Mouse (Mus musculus) ES-E14 (cell line): Measurements from ENCODE around the gene Ifit3b. TPM values are rescaled to one million over a fixed set of nuclear protein-coding genes. Genes with fewer than 3 reads are reported as not detected.

Experiments used
- DNase-seq: peaks from one replicate; pipeline ENCODE4 v3.0.0-alpha.2; 2013; ENCODE audit warnings: low read depth, low spot score
- H3K27ac ChIP-seq: 2 replicates; pipeline ENCODE4 v1.5.1; 2012; ENCODE audit warnings: low read depth, mild to moderate bottlenecking, low read length, moderate library complexity, mixed read lengths; ENCODE audit not compliant: poor library complexity, insufficient read depth, severe bottlenecking
- H3K36me3 ChIP-seq: 2 replicates; pipeline ENCODE4 v1.6.1; 2012; ENCODE audit warnings: mild to moderate bottlenecking, low read length, moderate library complexity, mixed read lengths; ENCODE audit not compliant: control insufficient read depth, poor library complexity, insufficient read depth, severe bottlenecking
- H3K4me1 ChIP-seq, 2 experiments: fragments of 150-350 bp in 1 of 2; sonication (generic) in 1 of 2; 2 replicates each; pipeline ENCODE4 v1.6.1; 2012; ENCODE audit warnings: low read length in 2 of 2, mild to moderate bottlenecking in 1 of 2, mixed read lengths in 1 of 2; ENCODE audit not compliant: control insufficient read depth in 2 of 2, insufficient read depth in 2 of 2, poor library complexity in 1 of 2
- H3K4me3 ChIP-seq, 2 experiments: fragments of 150-350 bp in 1 of 2; sonication (generic) in 1 of 2; 2 replicates each; pipeline ENCODE4 v1.5.1; 2012; ENCODE audit warnings: low read length in 2 of 2, low read depth in 1 of 2, mild to moderate bottlenecking in 1 of 2, mixed read lengths in 1 of 2; ENCODE audit not compliant: insufficient read depth in 1 of 2, poor library complexity in 1 of 2, severe bottlenecking in 1 of 2
- H3K9ac ChIP-seq: 2 replicates; pipeline ENCODE4 v1.6.1; 2012; ENCODE audit warnings: low read depth, mild to moderate bottlenecking, low read length, mixed read lengths; ENCODE audit not compliant: poor library complexity, insufficient read depth, severe bottlenecking
- H3K9me3 ChIP-seq: fragments of 150-350 bp; sonication (generic); 2 replicates; pipeline ENCODE4 v1.6.1; 2012; ENCODE audit warnings: low read depth, mild to moderate bottlenecking, low read length; ENCODE audit not compliant: control insufficient read depth, insufficient read depth
- CHD2 ChIP-seq: IDR thresholded peaks from 2 replicates; pipeline ENCODE4 v1.6.1; 2014; ENCODE audit warnings: mild to moderate bottlenecking, low read depth, low read length, inconsistent platforms
- HCFC1 ChIP-seq: IDR thresholded peaks from 2 replicates; pipeline ENCODE4 v1.6.1; 2012; ENCODE audit warnings: low read length, inconsistent platforms, borderline replicate concordance; ENCODE audit not compliant: insufficient read depth
- MAFK ChIP-seq: IDR thresholded peaks from 2 replicates; pipeline ENCODE4 v1.6.1; 2014; ENCODE audit warnings: mild to moderate bottlenecking, low read depth, low read length, inconsistent platforms; ENCODE audit not compliant: insufficient read depth
- ZC3H11A ChIP-seq: IDR thresholded peaks from 2 replicates; pipeline ENCODE4 v1.6.1; 2012; ENCODE audit warnings: low read depth, mild to moderate bottlenecking, inconsistent platforms, low read length, borderline replicate concordance
- ZNF384 ChIP-seq: IDR thresholded peaks from 2 replicates; pipeline ENCODE4 v1.6.1; 2012; ENCODE audit warnings: low read depth, low read length, inconsistent platforms
- in situ Hi-C, 2 experiments: fragments of 600-800 bp; cut with MboI; formaldehyde crosslinking; loops; one replicate each; pipeline ENCODE4 v1.15.1; 2025; ENCODE audit warnings: low sequenced_read_pairs in 2 of 2, inconsistent platforms in 1 of 2; ENCODE audit not compliant: unreplicated experiment in 2 of 2
- total RNA-seq: library from RNA; depleted of rRNA; stranded (reverse); fragments of 300-350 nt; gene quantifications from 2 replicates; pipeline ENCODE4 v1.2.3, GENCODE M21; 2012; rRNA removed

Ifit3b gene
- total RNA-seq, 1 experiment = not detected

DNA sequence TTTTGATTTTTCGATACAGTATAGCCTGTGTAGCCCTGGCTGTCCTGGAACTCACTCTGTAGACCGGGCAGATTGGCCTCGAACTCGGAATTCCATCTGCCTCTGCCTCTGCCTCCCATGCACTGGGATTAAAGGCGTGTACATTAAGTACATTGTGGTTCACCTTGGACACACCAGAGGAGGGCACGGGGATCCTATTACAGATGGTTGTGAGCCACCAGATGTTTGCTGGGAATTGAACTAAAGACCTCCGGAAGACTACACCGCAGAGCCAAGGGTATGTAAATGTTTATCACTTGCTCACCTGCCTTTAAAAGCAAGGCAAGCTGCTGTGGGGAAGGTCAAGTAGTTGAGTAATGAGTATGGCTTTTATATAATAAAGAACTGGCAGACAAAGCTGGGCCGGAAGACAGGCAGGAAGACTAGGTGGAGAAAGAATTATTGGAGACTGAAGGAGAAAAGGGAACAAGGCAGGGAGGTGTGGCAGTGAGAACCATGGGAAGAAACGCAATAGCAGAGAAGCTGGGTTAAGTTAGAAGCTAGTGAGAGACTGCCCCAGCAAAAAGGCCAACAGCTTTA, 47.5 kb downstream of the Ifit3b start:
- Histone ChIP-seq H3K4me3 (no peak overlapping the region), H3K4me1 (peaks cover 15 to 18% of the 10 kb centered on the region in 2 experiments), H3K9ac (no peak overlapping the region), H3K9me3 (no peaks in the 10 kb centered on the region), H3K27ac (peak overlapping the region; percentile 45; the same call in 1 of the 2 replicates), H3K36me3 (no peaks in the 10 kb centered on the region)
- DNase-seq = peak; percentile 51
- in situ Hi-C loops = loop anchor here in 1 of 2 experiments (25.0 kb wide), 1 partner anchor 318 kb away; no protein-coding TSS in a partner anchor
- TF ChIP-seq MAFK (no peak), ZNF384 (no peak), ZC3H11A (no peak), HCFC1 (no peak), CHD2 (peak; percentile 16; the same call in 1 of the 2 replicates)

DNA sequence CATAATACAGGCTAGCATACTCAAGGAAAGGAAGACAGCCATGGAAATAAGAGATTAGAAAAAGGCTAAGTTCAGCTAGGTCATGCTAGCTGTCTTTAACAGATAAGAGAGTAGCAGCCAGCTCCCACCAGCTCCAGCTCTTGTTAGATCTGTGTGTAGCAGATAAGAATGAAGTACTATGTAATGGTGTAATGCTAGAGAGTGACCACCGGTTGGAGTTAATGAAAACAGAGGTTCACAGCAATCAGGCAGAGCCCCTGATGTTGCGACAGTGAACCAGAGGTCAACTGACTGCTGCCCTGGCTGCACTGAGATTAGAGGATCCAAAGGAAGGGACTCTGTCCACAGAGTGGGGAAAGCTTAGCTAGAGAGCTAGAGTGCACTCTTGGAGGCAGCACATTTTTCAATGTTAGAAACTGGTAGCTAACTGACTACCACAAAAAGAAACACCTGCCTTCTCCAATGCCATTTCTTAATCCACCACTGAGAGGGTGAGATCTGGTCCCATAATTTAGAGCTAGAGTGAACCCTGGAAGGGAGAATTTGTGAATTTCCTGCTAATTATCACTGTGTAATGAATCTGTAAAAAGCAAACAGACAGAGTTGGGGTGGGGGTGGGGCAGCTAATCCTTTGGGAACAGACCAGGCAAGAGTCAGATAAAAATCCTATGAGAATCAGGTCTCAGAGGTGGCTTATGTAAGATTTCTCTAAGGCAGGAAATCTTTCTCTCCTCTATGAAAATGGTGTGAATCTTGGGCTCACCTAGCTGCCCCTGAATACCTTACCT, 48.9 kb downstream of the Ifit3b start:
- in situ Hi-C loops = loop anchor here in 1 of 2 experiments (25.0 kb wide), 1 partner anchor 319 kb away; no protein-coding TSS in a partner anchor
- Histone ChIP-seq H3K27ac (no peak overlapping the region), H3K9me3 (no peaks in the 10 kb centered on the region), H3K36me3 (no peaks in the 10 kb centered on the region), H3K4me3 (no peak overlapping the region), H3K9ac (no peak overlapping the region), H3K4me1 (peaks cover 15 to 18% of the 10 kb centered on the region in 2 experiments)
- no peak for DNase-seq
- TF ChIP-seq MAFK (no peak), CHD2 (no peak), ZC3H11A (no peak), HCFC1 (no peak), ZNF384 (no peak)

- Histone ChIP-seq H3K4me1 (peaks cover 1 to 2% of the 10 kb centered on the region in 2 experiments; a peak in 2 of 4 replicates), H3K36me3 (no peaks in the 10 kb centered on the region), H3K9ac (no peak overlapping the region; the same call in 1 of the 2 replicates), H3K9me3 (no peaks in the 10 kb centered on the region), H3K4me3 (peak overlapping the region; percentile 22 to 44; a peak in 3 of 4 replicates), H3K27ac (no peak overlapping the region)
- in situ Hi-C loops = loop anchor here in 1 of 2 experiments (25.0 kb wide), 1 partner anchor 325 kb away; no protein-coding TSS in a partner anchor
- no peak for TF ChIP-seq HCFC1
- TF ChIP-seq CHD2 = no peak
- no peak for TF ChIP-seq ZNF384
- TF ChIP-seq MAFK = no peak
- peak; percentile 62; the same call in 1 of the 2 replicates for TF ChIP-seq ZC3H11A
- DNase-seq = peak; percentile 77
Measured at GRCm38 (mm10) chr19:34662067-34662507, 54.3 kb downstream of the Ifit3b start.

DNA sequence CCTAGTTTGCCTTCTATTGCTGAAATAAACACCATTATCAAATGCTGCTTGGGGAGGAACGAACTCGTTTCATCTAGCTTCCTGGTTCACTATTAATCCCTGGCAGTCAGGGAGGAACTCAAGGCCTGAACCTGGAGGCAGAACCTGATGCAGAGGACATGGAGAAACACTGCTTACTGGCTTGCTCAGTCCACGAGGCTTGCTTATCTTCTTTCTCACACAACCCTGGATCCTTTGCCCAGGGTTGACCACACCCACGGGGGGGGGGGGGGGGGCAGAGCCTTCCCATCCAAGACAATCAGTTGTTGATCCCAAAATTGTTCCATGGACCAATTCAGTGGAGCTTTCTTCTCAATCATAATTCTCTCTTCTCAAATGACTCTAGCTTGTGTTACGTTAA, 55.0 kb downstream of the Ifit3b start:
- Histone ChIP-seq H3K36me3 (no peaks in the 10 kb centered on the region), H3K9ac (no peak overlapping the region), H3K4me1 (peaks cover 0 to 2% of the 10 kb centered on the region in 2 experiments; a peak in 1 of 4 replicates), H3K4me3 (0 out of 4 replicates have a peak overlapping the region, but pooled peaks of 1 of the 2 experiments have one; percentile 44), H3K27ac (no peak overlapping the region), H3K9me3 (no peaks in the 10 kb centered on the region)
- no peak for TF ChIP-seq HCFC1
- TF ChIP-seq ZNF384 = no peak
- TF ChIP-seq MAFK = no peak
- no peak for TF ChIP-seq ZC3H11A
- TF ChIP-seq CHD2 = no peak
- in situ Hi-C loops = loop anchor here in 1 of 2 experiments (25.0 kb wide), 1 partner anchor 325 kb away; no protein-coding TSS in a partner anchor
- no peak for DNase-seq

Other genes starting within 250 kb of the Ifit3b start
- 0.37 and 0.89 TPM in 2 replicates for gene Ch25h, start 132.8 kb upstream of the Ifit3b start, total RNA-seq
- 10.7 and 15.0 TPM in 2 replicates for gene Lipa, start 80.5 kb upstream of the Ifit3b start, total RNA-seq
- gene Ifit2, start 57.3 kb upstream of the Ifit3b start, total RNA-seq = 1.2 and 1.7 TPM in 2 replicates
- 0.09 TPM in 1 of 2 replicates, not detected in the other for gene Ifit3, start 24.4 kb upstream of the Ifit3b start, total RNA-seq
- gene Ifit1bl1, start 6.0 kb upstream of the Ifit3b start, total RNA-seq = not detected in 2 replicates
- not detected in 2 replicates for gene Ifit1bl2, start 32.8 kb downstream of the Ifit3b start, total RNA-seq
- 0.16 TPM in 1 of 2 replicates, not detected in the other for gene Ifit1, start 32.9 kb downstream of the Ifit3b start, total RNA-seq
- 0.13 and 0.16 TPM in 2 replicates for gene Slc16a12, start 139.3 kb downstream of the Ifit3b start, total RNA-seq